Mouse (Mus musculus): ENCODE results near the gene Sytl1. TPM values are rescaled to one million over a fixed set of nuclear protein-coding genes. Genes with fewer than 3 reads are reported as not detected.
A peak's percentile ranks its signal among the peaks of the same experiment; 100 is the strongest.

Sytl1 gene
- total and polyA plus RNA-seq, 3 experiments = 0.08 to 0.31 TPM; not detected in 1

- H3K4me3 ChIP-seq (ENCODE audit: control insufficient read depth in 1 of 2, insufficient read depth in 1 of 2, low read depth in 2 of 2, low read length in 2 of 2) = no peak overlapping the region
- H3K9me3 ChIP-seq (replicated peaks; ENCODE audit: insufficient read depth, low read length) = no peaks in the 10 kb centered on the region
- TF ChIP-seq POLR2AphosphoS2 (IDR thresholded peaks at IDR 0.05; ENCODE audit: low read length) (no peak), JUND (IDR thresholded peaks at IDR 0.05; ENCODE audit: low read depth, low read length) (no peak), ZKSCAN1 (IDR thresholded peaks at IDR 0.05; ENCODE audit: low read depth, low read length) (no peak), TAL1 (IDR thresholded peaks at IDR 0.05; ENCODE audit: low read length) (no peak), USF2 (IDR thresholded peaks at IDR 0.05; ENCODE audit: borderline replicate concordance in 1 of 2, insufficient read depth in 1 of 2, low read depth in 1 of 2, low read length in 2 of 2) (no peak), UBTF (IDR thresholded peaks at IDR 0.05; ENCODE audit: borderline replicate concordance, insufficient read depth, low read depth, low read length) (no peak), KAT2A (conservative IDR thresholded peaks at IDR 0.05; ENCODE audit: low read depth, low read length) (no peak), ZNF384 (IDR thresholded peaks at IDR 0.05; ENCODE audit: low read depth, low read length) (no peak), MAX (IDR thresholded peaks at IDR 0.05; ENCODE audit: low read length) (no peak), BHLHE40 (IDR thresholded peaks at IDR 0.05; ENCODE audit: borderline replicate concordance, low read depth, low read length) (no peak), MEF2A (IDR thresholded peaks at IDR 0.05; ENCODE audit: extremely low read depth, insufficient replicate concordance, low read depth, low read length, poor library complexity, severe bottlenecking) (no peak), GATA1 (IDR thresholded peaks at IDR 0.05; ENCODE audit: low read depth, low read length) (no peak), RCOR1 (IDR thresholded peaks at IDR 0.05; ENCODE audit: low read depth, low read length) (no peak), TBP (IDR thresholded peaks at IDR 0.05; ENCODE audit: low read depth, low read length) (no peak)
- H3K27ac ChIP-seq (ENCODE audit: control insufficient read depth, low read depth, low read length) = no peak overlapping the region
- DNase-seq (ENCODE audit: low read depth, low spot score) = no peak
- no peaks in the 10 kb centered on the region; a peak in 1 of 4 replicates for H3K36me3 ChIP-seq (ENCODE audit: control insufficient read depth in 1 of 2, insufficient read depth in 2 of 2, low read length in 2 of 2)
- no peak overlapping the region for H3K9ac ChIP-seq (ENCODE audit: control insufficient read depth, low read depth, low read length, poor library complexity, severe bottlenecking)
- no peaks in the 10 kb centered on the region for H3K4me1 ChIP-seq (ENCODE audit: control insufficient read depth in 1 of 2, insufficient read depth in 2 of 2, low read length in 2 of 2)
- no peaks in the 10 kb centered on the region for H3K79me2 ChIP-seq (ENCODE audit: control insufficient read depth, insufficient read depth, low read length, poor library complexity)
- H3K27me3 ChIP-seq (ENCODE audit: control insufficient read depth in 1 of 2, insufficient read depth in 2 of 2, low read length in 2 of 2) = no peaks in the 10 kb centered on the region
These were observed 35.8 kb upstream of the Sytl1 start for GRCm38 (mm10) chr4:133298516-133299365.

- DNase-seq (ENCODE audit: low read depth, low spot score) = peak; percentile 77
- H3K9me3 ChIP-seq (replicated peaks; ENCODE audit: insufficient read depth, low read length) = no peaks in the 10 kb centered on the region
- no peaks in the 10 kb centered on the region; a peak in 1 of 4 replicates for H3K36me3 ChIP-seq (ENCODE audit: control insufficient read depth in 1 of 2, insufficient read depth in 2 of 2, low read length in 2 of 2)
- no peak overlapping the region for H3K4me3 ChIP-seq (ENCODE audit: control insufficient read depth in 1 of 2, insufficient read depth in 1 of 2, low read depth in 2 of 2, low read length in 2 of 2)
- TF ChIP-seq ZNF384 (IDR thresholded peaks at IDR 0.05; ENCODE audit: low read depth, low read length) (0 out of 2 replicates have a peak, but pooled peaks have one; percentile 17), KAT2A (conservative IDR thresholded peaks at IDR 0.05; ENCODE audit: low read depth, low read length) (no peak), MXI1 (IDR thresholded peaks at IDR 0.05; ENCODE audit: low read depth, low read length) (no peak), SMC3 (IDR thresholded peaks at IDR 0.05; ENCODE audit: low read depth, low read length) (peak; percentile 98), EP300 (IDR thresholded peaks at IDR 0.05; ENCODE audit: low read depth in 1 of 2, low read length in 2 of 2) (no peak), RAD21 (IDR thresholded peaks at IDR 0.05; ENCODE audit: low read depth, low read length) (peak; percentile 94), SIN3A (IDR thresholded peaks at IDR 0.05; ENCODE audit: low read length) (peak; percentile 53; the same call in 1 of the 2 replicates), ZC3H11A (IDR thresholded peaks at IDR 0.05; ENCODE audit: low read depth, low read length) (peak; percentile 94), MAFK (IDR thresholded peaks at IDR 0.05; ENCODE audit: borderline replicate concordance, low read depth, low read length) (no peak), MYC (IDR thresholded peaks at IDR 0.05; ENCODE audit: low read depth, low read length) (0 out of 2 replicates have a peak, but pooled peaks have one; percentile 17), CTCF (IDR thresholded peaks at IDR 0.05 in 2 of 3, conservative IDR thresholded peaks at IDR 0.05 in 1 of 3; ENCODE audit: control insufficient read depth in 1 of 3, insufficient read depth in 1 of 3, low read depth in 2 of 3, low read length in 3 of 3, poor library complexity in 1 of 3, severe bottlenecking in 1 of 3) (peak; percentile 87 to 94 (median 90))
- no peak overlapping the region for H3K9ac ChIP-seq (ENCODE audit: control insufficient read depth, low read depth, low read length, poor library complexity, severe bottlenecking)
- no peaks in the 10 kb centered on the region for H3K27me3 ChIP-seq (ENCODE audit: control insufficient read depth in 1 of 2, insufficient read depth in 2 of 2, low read length in 2 of 2)
- H3K4me1 ChIP-seq (ENCODE audit: control insufficient read depth in 1 of 2, insufficient read depth in 2 of 2, low read length in 2 of 2) = no peaks in the 10 kb centered on the region
- H3K27ac ChIP-seq (ENCODE audit: control insufficient read depth, low read depth, low read length) = no peak overlapping the region
- H3K79me2 ChIP-seq (ENCODE audit: control insufficient read depth, insufficient read depth, low read length, poor library complexity) = no peaks in the 10 kb centered on the region
These were observed 34.9 kb upstream of the Sytl1 start for GRCm38 (mm10) chr4:133297801-133298238.
